Mouse (Mus musculus): ENCODE measurements at regions not wholly inside any gene's neighbourhood (a gene's known extent, or its start where the extent isn't known, plus 50 kb on each side); places are given as distances from the start of the nearest gene placed in this dataset.

- TF ChIP-seq POLR2AphosphoS5 (IDR thresholded peaks at IDR 0.05; ENCODE audit: insufficient replicate concordance, low read depth, low read length) (no peak), CTCF (IDR thresholded peaks at IDR 0.05; ENCODE audit: low read depth, low read length) (no peak), GATA1 (IDR thresholded peaks at IDR 0.05; ENCODE audit: borderline replicate concordance, low read length) (no peak), TAL1 (conservative IDR thresholded peaks at IDR 0.05; ENCODE audit: low read depth, low read length) (no peak)
Measured at GRCm38 (mm10) chr14:46623645-46624044, 136.7 kb upstream of the Cdkn3 start.

All from G1E (cell line).